Mouse (Mus musculus): Measurements from ENCODE around the gene Haus6. TPM values are rescaled to one million over a fixed set of nuclear protein-coding genes. Genes with fewer than 3 reads are reported as not detected.
"Not testable (repeated sequence)": the region's sequence is repeated elsewhere in the genome, so short reads cannot be mapped to it uniquely, and the experiment has no call there.

Haus6 gene
- polyA plus RNA-seq (2012; rRNA removed), result 3.4 and 3.5 TPM in 2 replicates

DNA sequence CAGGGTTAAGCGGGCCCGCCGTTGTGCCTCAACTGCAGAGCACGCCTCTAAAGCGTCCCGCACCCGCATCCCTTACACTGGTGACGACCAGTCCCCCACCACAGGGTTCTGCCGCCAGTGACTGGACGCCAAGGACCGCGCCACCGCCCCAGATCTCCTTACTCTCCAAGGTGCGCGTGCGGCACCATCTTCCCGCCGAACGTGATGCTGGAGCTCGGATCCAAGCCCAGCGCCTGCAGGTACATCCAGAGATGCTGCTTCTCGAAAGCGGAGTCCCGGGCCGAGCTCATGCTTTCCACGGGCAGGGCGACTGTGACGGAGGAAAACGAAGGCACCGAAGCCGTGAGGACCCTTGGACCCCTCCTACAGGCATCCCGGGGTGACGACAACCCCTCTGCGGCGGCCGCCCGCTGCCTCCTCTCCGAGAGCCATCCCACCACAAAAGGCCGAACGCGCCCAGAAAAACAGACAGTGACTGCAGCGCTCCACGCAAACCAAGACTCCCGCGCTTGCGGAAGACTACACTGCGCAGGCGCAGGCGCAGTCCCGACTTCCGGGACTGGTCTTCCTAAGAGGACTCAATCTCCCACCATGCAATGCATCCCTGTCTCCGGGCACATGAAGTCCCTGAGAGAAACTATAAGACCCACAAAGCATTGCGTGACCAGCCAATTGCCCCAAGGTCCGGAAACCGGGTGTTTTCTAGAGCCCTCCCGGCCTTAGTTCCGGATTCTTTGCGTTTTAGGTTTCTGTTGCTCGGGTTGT is at the start of gene Haus6:
Gene Haus6, minus strand, starts transcription at position 532 of the 765 bp plus-strand sequence.
- H3K27ac ChIP-seq (ENCODE audit: insufficient read depth, low read length), result no peak within 1 kb of the TSS
- TF ChIP-seq POLR2A (IDR thresholded peaks at IDR 0.05; ENCODE audit: extremely low read depth, insufficient read depth, low read length) (peak; percentile 65; the same call in 1 of the 2 replicates), CTCF (IDR thresholded peaks at IDR 0.05; ENCODE audit: extremely low read depth, insufficient read depth, low read length) (no peak)
- no peaks in the 10 kb centered on the region for H3K4me1 ChIP-seq (ENCODE audit: control insufficient read depth, insufficient read depth, low read length)
- H3K4me3 ChIP-seq (ENCODE audit: insufficient read depth, low read length), result peak within 1 kb of the TSS; percentile 76

DNA sequence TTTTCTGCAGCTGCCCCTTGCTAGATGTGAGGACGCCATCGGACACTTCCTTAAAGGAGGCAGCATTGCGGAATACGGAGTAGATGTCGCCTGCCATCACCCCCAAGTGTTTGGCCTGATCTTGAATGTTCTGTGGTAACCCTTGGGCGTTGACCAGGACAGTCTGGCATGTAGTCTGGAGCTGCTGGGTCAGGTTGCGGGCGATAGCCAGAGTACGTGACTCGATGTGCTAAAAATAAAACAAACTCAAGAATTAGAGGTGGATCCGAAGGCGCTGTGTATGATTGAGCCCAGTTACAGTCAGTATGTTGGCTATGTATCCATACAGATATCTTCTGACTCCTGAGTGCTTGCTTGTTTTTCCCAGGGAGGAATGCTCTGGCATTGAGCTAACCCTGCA is 45.3 kb upstream of the Haus6 start:
- TF ChIP-seq CTCF (IDR thresholded peaks at IDR 0.05; ENCODE audit: extremely low read depth, insufficient read depth, low read length) (no peak), POLR2A (IDR thresholded peaks at IDR 0.05; ENCODE audit: extremely low read depth, insufficient read depth, low read length) (no peak)
- no peak overlapping the region for H3K4me3 ChIP-seq (ENCODE audit: insufficient read depth, low read length)
- no peak overlapping the region for H3K27ac ChIP-seq (ENCODE audit: insufficient read depth, low read length)
- H3K4me1 ChIP-seq (ENCODE audit: control insufficient read depth, insufficient read depth, low read length), result no peaks in the 10 kb centered on the region

GRCm38 (mm10) chr4:86656410-86656809 is 44.6 kb upstream of the Haus6 start:
- H3K27ac ChIP-seq (ENCODE audit: insufficient read depth, low read length); H3K4me3 ChIP-seq (ENCODE audit: insufficient read depth, low read length); H3K4me1 ChIP-seq (ENCODE audit: control insufficient read depth, insufficient read depth, low read length): not testable (repeated sequence)

DNA sequence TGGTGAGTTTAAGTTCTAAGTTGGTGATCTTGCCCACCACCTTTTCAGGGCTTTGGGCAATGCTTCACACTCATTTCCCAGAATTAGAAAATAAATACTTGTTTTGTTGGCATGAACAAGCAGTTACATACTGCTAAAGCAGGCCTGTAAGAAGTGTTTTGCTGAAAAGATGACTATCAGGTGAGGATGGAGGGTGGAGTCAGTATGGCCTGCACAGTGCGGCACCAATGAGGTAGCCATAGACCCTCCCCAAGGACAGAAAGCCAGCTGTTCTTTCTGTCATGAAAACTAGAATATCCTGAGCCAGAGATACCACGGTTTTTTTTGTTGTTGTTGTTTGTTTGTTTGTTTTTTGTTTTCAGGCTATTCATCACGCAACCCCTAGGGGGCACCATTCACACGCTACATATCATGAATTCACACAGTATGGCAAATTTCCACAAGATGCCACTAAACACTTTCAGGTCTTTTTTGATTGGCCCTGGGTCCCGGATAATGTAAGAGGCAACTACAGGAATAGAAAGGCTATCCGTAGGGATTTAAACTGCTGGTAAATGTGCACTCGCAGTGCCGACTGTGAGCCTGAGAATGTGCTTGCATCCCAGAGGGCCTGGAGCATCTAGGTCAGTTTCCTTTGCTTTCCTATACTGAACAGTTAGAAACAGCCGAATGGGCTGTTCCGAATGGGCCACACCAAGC is 40.0 kb upstream of the Haus6 start:
- no peak overlapping the region for H3K4me3 ChIP-seq (ENCODE audit: insufficient read depth, low read length)
- no peak for TF ChIP-seq POLR2A (IDR thresholded peaks at IDR 0.05; ENCODE audit: extremely low read depth, insufficient read depth, low read length)
- peak; percentile 34; the same call in 1 of the 2 replicates for TF ChIP-seq CTCF (IDR thresholded peaks at IDR 0.05; ENCODE audit: extremely low read depth, insufficient read depth, low read length)

GRCm38 (mm10) chr4:86648394-86648793 is 36.5 kb upstream of the Haus6 start:
- not testable (repeated sequence) for H3K27ac ChIP-seq (ENCODE audit: insufficient read depth, low read length); H3K4me1 ChIP-seq (ENCODE audit: control insufficient read depth, insufficient read depth, low read length); H3K4me3 ChIP-seq (ENCODE audit: insufficient read depth, low read length)

More for the DNA sequence above, 40.0 kb upstream of the Haus6 start:
- H3K4me1 ChIP-seq (ENCODE audit: control insufficient read depth, insufficient read depth, low read length), result no peaks in the 10 kb centered on the region
- H3K27ac ChIP-seq (ENCODE audit: insufficient read depth, low read length), result no peak overlapping the region

DNA sequence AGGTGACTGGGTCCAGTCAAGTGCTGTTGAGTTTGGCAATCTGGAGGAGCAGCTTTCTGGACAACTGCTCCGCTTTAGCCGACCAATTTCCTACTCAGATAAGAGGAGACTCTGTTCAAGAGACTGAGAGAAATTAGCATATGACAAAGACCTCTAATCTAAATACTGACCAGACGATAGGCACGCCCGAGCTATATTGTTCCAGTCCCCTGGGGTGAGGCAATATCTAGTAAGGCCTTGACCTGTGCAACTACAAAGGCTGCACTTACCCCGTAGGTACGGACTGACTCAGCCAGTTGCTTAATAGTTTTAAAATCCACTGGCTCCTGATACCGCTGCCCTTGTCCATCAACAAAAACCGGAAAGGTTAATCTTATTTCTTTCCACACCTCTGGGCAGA is 25.7 kb upstream of the Haus6 start:
- not testable (repeated sequence) for H3K27ac ChIP-seq (ENCODE audit: insufficient read depth, low read length); H3K4me3 ChIP-seq (ENCODE audit: insufficient read depth, low read length); H3K4me1 ChIP-seq (ENCODE audit: control insufficient read depth, insufficient read depth, low read length)

GRCm38 (mm10) chr4:86634873-86635272 is 23.0 kb upstream of the Haus6 start:
- H3K4me3 ChIP-seq (ENCODE audit: insufficient read depth, low read length); H3K4me1 ChIP-seq (ENCODE audit: control insufficient read depth, insufficient read depth, low read length); H3K27ac ChIP-seq (ENCODE audit: insufficient read depth, low read length): not testable (repeated sequence)

DNA sequence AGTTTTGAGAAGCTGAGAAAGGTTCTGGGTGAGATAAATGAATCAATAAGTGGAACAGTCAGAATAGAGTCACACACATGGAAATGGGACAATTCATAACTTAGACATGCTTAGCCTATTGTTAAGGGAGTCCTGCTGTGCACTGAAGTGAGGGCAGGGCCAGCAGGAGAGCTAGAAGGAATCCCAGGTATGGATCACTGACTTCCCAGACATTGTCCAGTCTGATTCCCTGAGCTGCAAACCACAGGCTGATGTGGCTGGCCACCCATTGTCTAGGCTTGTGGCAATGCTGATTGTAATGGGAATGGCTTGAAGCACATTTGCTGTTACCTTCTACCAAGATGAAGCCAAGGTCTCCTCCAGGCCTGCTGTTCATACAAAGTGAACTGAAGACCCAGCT is 22.5 kb upstream of the Haus6 start:
- not testable (repeated sequence) for H3K4me1 ChIP-seq (ENCODE audit: control insufficient read depth, insufficient read depth, low read length); H3K27ac ChIP-seq (ENCODE audit: insufficient read depth, low read length); H3K4me3 ChIP-seq (ENCODE audit: insufficient read depth, low read length)

DNA sequence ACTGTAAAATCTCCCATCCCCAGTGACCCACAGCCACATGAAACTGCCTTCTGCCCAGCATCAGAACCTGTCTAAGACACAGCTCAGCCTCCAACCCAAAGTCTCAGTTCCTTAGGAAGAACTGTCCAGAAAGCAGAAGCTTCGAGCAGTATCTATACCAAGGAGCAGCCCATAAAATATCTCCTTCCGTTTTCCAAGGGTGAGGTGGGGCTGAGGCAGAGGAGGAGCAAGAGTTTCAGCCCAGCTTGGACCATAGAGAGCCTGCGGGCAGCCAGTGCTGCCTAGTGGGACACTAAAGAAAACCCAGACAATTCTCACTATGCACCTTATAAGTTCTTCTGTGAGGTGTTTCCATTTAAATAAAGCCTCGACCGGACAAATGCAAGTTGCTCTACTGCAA is 20.7 kb upstream of the Haus6 start:
- not testable (repeated sequence) for H3K27ac ChIP-seq (ENCODE audit: insufficient read depth, low read length); H3K4me1 ChIP-seq (ENCODE audit: control insufficient read depth, insufficient read depth, low read length); H3K4me3 ChIP-seq (ENCODE audit: insufficient read depth, low read length)

DNA sequence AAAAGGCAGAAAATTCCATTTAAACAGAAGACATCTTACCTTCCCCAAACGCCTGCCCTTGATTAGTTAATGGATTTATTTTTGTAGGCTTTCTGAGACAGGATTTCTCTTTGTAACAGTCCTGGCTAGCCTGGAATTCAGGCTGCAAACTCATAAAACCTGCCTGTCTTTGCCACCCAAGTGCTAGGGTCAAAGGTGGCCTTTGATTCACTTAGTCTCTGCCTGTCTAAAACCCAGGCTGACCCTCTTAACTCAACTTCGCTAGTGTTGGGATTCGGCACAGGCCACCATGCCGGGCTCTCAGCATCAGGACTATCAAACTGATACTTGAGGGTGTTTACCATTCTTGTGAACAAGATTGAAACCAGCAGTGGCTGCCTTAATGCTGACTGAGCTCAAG is 20.0 kb upstream of the Haus6 start:
- H3K4me1 ChIP-seq (ENCODE audit: control insufficient read depth, insufficient read depth, low read length), result no peaks in the 10 kb centered on the region
- no peak overlapping the region for H3K4me3 ChIP-seq (ENCODE audit: insufficient read depth, low read length)
- TF ChIP-seq POLR2A (IDR thresholded peaks at IDR 0.05; ENCODE audit: extremely low read depth, insufficient read depth, low read length) (no peak), CTCF (IDR thresholded peaks at IDR 0.05; ENCODE audit: extremely low read depth, insufficient read depth, low read length) (no peak)
- no peak overlapping the region for H3K27ac ChIP-seq (ENCODE audit: insufficient read depth, low read length)

- not testable (repeated sequence) for H3K4me3 ChIP-seq (ENCODE audit: insufficient read depth, low read length); H3K27ac ChIP-seq (ENCODE audit: insufficient read depth, low read length); H3K4me1 ChIP-seq (ENCODE audit: control insufficient read depth, insufficient read depth, low read length)
Measured at GRCm38 (mm10) chr4:86626496-86626895, 14.6 kb upstream of the Haus6 start.
